Mouse (Mus musculus) embryonic facial prominence, embryonic 12.5 days (tissue): ENCODE measurements around the gene Nphs1. TPM values are rescaled to one million over a fixed set of nuclear protein-coding genes. Genes with fewer than 3 reads are reported as not detected.

Experiments
- ATAC-seq: fragments of 200-750 bp; cut with Nextera tagmentation; 2 replicates; pipeline ENCODE4 v1.8.0; 2017; ENCODE audit not compliant: insufficient number of reproducible peaks, insufficient read depth, low FRiP score, low TSS enrichment
- H3K27ac ChIP-seq: fragments of 300-500 bp; sonication (generic); 2 replicates; pipeline ENCODE4 v1.5.1; 2016; ENCODE audit warnings: mild to moderate bottlenecking
- H3K27me3 ChIP-seq: fragments of 300-500 bp; sonication (generic); 2 replicates; pipeline ENCODE4 v1.6.1; 2016; ENCODE audit warnings: mild to moderate bottlenecking, moderate library complexity
- H3K36me3 ChIP-seq: fragments of 300-500 bp; sonication (generic); 2 replicates; pipeline ENCODE4 v1.6.1; 2016; ENCODE audit warnings: mild to moderate bottlenecking
- H3K4me1 ChIP-seq: fragments of 300-500 bp; sonication (generic); 2 replicates; pipeline ENCODE4 v1.6.1; 2016
- H3K4me2 ChIP-seq: fragments of 300-500 bp; sonication (generic); replicated peaks from 2 replicates; pipeline ENCODE4 v1.6.1; 2016; ENCODE audit warnings: mild to moderate bottlenecking, moderate library complexity
- H3K4me3 ChIP-seq: fragments of 300-500 bp; sonication (generic); 2 replicates; pipeline ENCODE4 v1.5.1; 2016; ENCODE audit warnings: mild to moderate bottlenecking
- H3K9ac ChIP-seq: fragments of 300-500 bp; sonication (generic); 2 replicates; pipeline ENCODE4 v1.6.1; 2016; ENCODE audit warnings: mild to moderate bottlenecking, moderate library complexity
- H3K9me3 ChIP-seq: fragments of 300-500 bp; sonication (generic); 2 replicates; pipeline ENCODE4 v1.6.1; 2016; ENCODE audit warnings: mild to moderate bottlenecking, moderate library complexity
- WGBS: fragments of 180-500 bp; shearing (Covaris S2); methylation state at CpG from one replicate; pipeline ENCODE4 v1.1.7; 2016; 5-methylcytosine and 5-hydroxymethylcytosine counted together
- polyA plus RNA-seq: library from polyadenylated mRNA; unstranded; fragments of >200 nt; fragmentation: Nextera tagmentation; extraction: Ambion mirVana; gene quantifications from 2 replicates; pipeline ENCODE4 v1.2.1, GENCODE M21; 2016

The Nphs1 gene
- polyA plus RNA-seq, 1 experiment from 2014 or later, result 0.29 TPM

DNA sequence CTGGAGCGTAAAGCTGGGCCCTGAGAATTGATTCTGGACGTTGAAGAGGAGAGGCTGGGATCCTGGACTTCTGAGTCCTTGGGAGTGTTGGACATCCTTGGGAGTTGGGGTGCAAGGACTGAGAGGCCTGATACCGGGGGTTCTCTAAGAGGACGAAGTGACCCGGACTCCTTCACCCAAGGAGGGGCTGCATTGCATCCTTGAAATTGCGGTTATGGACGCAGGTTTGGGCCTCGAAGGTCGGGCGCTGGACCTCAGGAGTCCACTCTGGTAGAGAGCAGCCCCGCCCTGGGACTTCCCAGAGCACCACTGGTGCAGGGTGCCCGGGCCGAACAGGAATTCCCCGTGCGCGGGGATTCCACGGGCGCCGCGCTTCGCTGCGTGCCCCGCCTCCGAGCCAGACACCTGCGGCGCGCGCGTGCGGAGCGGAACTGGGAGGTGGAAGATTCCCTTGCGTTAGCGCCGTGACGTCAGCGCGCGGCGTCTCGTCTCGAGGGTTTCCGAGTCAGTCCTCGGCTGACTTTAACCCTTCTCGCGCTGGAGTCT, 36.2 kb upstream of the Nphs1 start:
- WGBS, result under 1% methylated on average over 45 of the region's 45 CpGs
- Histone ChIP-seq H3K9me3 (0 out of 2 replicates have a peak, but pooled peaks cover 3% of the 10 kb centered on the region), H3K4me1 (peaks cover 12% of the 10 kb centered on the region), H3K36me3 (peaks cover 14% of the 10 kb centered on the region), H3K9ac (peak overlapping the region; percentile 59), H3K4me3 (peak overlapping the region; percentile 58), H3K4me2 (peak overlapping the region; percentile 91), H3K27me3 (peaks cover 23% of the 10 kb centered on the region; the same call in 1 of the 2 replicates), H3K27ac (no peak overlapping the region)
- ATAC-seq, result peak; percentile 57; the same call in 1 of the 2 replicates

DNA sequence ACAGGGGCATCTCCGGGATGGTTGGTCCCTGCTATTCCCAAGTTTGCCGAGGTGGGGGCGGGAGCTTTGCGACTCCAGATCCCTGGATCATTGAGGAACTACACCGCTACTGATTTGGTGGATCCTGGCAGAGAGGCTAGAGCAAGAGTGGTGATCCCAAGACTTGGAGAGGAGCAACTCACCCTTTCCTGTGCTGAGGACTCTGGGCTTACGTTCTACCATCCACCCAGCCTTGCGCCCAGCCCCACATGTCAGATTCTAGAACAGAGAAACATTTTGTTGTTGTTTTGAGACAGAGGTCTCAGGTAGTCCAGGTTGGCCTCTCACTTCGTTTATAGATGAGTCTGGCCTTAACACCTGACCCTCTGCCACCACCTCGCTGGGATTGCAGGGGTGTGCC, 35.6 kb upstream of the Nphs1 start:
- Histone ChIP-seq H3K36me3 (peaks cover 19% of the 10 kb centered on the region), H3K4me1 (peaks cover 12% of the 10 kb centered on the region), H3K4me3 (peak overlapping the region; percentile 58), H3K27ac (no peak overlapping the region), H3K4me2 (peak overlapping the region; percentile 91), H3K27me3 (peaks cover 23% of the 10 kb centered on the region; the same call in 1 of the 2 replicates), H3K9ac (peak overlapping the region; percentile 59), H3K9me3 (0 out of 2 replicates have a peak, but pooled peaks cover 3% of the 10 kb centered on the region)
- 12% methylated on average over 9 of the region's 9 CpGs for WGBS
- ATAC-seq, result 0 out of 2 replicates have a peak, but pooled peaks have one; percentile 25

- 0 out of 2 replicates have a peak, but pooled peaks cover 3% of the 10 kb centered on the region for H3K9me3 ChIP-seq
- WGBS, result 47% methylated on average over 23 of the region's 23 CpGs
- peak overlapping the region; percentile 91 for H3K4me2 ChIP-seq
- ATAC-seq, result no peak
- H3K9ac ChIP-seq, result peak overlapping the region; percentile 59
- peak overlapping the region; percentile 58 for H3K4me3 ChIP-seq
- peaks cover 23% of the 10 kb centered on the region; the same call in 1 of the 2 replicates for H3K27me3 ChIP-seq
- H3K27ac ChIP-seq, result peak overlapping the region; percentile 50; the same call in 1 of the 2 replicates
- peaks cover 19% of the 10 kb centered on the region for H3K36me3 ChIP-seq
- peaks cover 12% of the 10 kb centered on the region for H3K4me1 ChIP-seq
These were observed 35.0 kb upstream of the Nphs1 start for GRCm38 (mm10) chr7:30423071-30423641.

DNA sequence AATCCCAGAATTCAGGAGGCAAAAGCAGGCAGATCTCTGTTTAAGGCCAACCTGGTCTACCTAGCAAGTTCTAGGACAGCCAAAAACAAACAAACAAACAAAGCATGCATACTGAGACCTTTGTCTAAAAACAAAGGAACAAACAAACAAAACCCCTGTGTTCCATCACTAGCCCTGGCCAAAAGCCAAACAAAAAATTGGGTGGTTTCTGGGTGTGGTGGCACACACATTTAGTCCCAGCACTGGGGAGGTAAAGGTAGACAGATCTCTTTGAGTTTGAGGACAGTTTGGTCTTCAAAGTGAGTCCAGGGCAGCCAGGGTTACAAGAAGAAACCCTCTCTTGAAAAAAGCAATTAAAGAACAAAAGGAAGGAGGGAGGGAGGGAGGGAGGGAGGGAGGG, 28.8 kb upstream of the Nphs1 start:
- Histone ChIP-seq H3K4me2 (no peak overlapping the region), H3K27me3 (0 out of 2 replicates have a peak, but pooled peaks cover 4% of the 10 kb centered on the region), H3K36me3 (peaks cover 19% of the 10 kb centered on the region), H3K4me3 (no peak overlapping the region), H3K9me3 (no peaks in the 10 kb centered on the region), H3K27ac (no peak overlapping the region), H3K9ac (no peak overlapping the region), H3K4me1 (no peaks in the 10 kb centered on the region)
- ATAC-seq, result no peak

- no peak overlapping the region for H3K27ac ChIP-seq
- no peaks in the 10 kb centered on the region for H3K4me1 ChIP-seq
- no peak overlapping the region for H3K9ac ChIP-seq
- H3K9me3 ChIP-seq, result no peaks in the 10 kb centered on the region
- WGBS, result 46% methylated on average over 2 of the region's 2 CpGs
- no peak overlapping the region for H3K4me2 ChIP-seq
- H3K36me3 ChIP-seq, result peaks cover 19% of the 10 kb centered on the region
- no peak overlapping the region for H3K4me3 ChIP-seq
- H3K27me3 ChIP-seq, result no peaks in the 10 kb centered on the region
- ATAC-seq, result no peak
These were observed 27.9 kb upstream of the Nphs1 start for GRCm38 (mm10) chr7:30430191-30430590.

GRCm38 (mm10) chr7:30431793-30432192, 26.3 kb upstream of the Nphs1 start:
- peaks cover 12% of the 10 kb centered on the region; the same call in 1 of the 2 replicates for H3K27me3 ChIP-seq
- H3K4me3 ChIP-seq, result no peak overlapping the region
- no peak overlapping the region for H3K9ac ChIP-seq
- peaks cover 15% of the 10 kb centered on the region for H3K36me3 ChIP-seq
- no peak overlapping the region for H3K4me2 ChIP-seq
- WGBS, result 17% methylated on average over 3 of the region's 3 CpGs
- ATAC-seq, result no peak
- no peaks in the 10 kb centered on the region for H3K4me1 ChIP-seq
- H3K27ac ChIP-seq, result no peak overlapping the region
- H3K9me3 ChIP-seq, result no peaks in the 10 kb centered on the region

GRCm38 (mm10) chr7:30434238-30434637, 23.9 kb upstream of the Nphs1 start:
- no peak for ATAC-seq
- Histone ChIP-seq H3K27me3 (peaks cover 23% of the 10 kb centered on the region), H3K27ac (no peak overlapping the region), H3K9me3 (no peaks in the 10 kb centered on the region), H3K4me3 (no peak overlapping the region), H3K9ac (no peak overlapping the region), H3K4me2 (no peak overlapping the region), H3K36me3 (peaks cover 8% of the 10 kb centered on the region; the same call in 1 of the 2 replicates), H3K4me1 (no peaks in the 10 kb centered on the region)
- 3% methylated on average over 10 of the region's 10 CpGs for WGBS

GRCm38 (mm10) chr7:30434701-30435100, 23.4 kb upstream of the Nphs1 start:
- no peaks in the 10 kb centered on the region for H3K9me3 ChIP-seq
- peaks cover 8% of the 10 kb centered on the region; the same call in 1 of the 2 replicates for H3K36me3 ChIP-seq
- 70% methylated on average over 10 of the region's 10 CpGs for WGBS
- no peaks in the 10 kb centered on the region for H3K4me1 ChIP-seq
- no peak for ATAC-seq
- peaks cover 25% of the 10 kb centered on the region for H3K27me3 ChIP-seq
- H3K4me2 ChIP-seq, result no peak overlapping the region
- no peak overlapping the region for H3K4me3 ChIP-seq
- H3K27ac ChIP-seq, result no peak overlapping the region
- H3K9ac ChIP-seq, result no peak overlapping the region

DNA sequence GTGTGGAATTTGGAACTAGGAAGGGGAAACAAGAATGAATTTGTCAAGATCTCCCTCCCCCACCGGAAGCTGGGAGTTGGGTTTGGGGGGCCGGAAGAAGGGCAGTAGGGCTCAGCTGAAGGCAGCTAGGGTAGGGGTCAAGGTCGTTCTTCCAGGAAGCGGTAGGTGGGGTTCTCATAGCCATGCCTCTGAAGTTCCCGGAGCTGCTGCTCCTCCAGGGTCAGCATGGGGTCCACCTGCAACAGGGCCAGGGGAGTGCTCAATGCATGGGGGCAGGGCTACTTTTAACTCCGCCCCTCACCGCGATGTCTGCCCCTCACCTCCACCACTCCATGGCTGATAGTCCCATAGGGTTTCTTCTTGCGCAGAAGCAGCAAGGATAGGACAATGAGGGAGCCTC, 23.0 kb upstream of the Nphs1 start:
- no peaks in the 10 kb centered on the region for H3K4me1 ChIP-seq
- H3K9me3 ChIP-seq, result no peaks in the 10 kb centered on the region
- H3K36me3 ChIP-seq, result peaks cover 8% of the 10 kb centered on the region; the same call in 1 of the 2 replicates
- 46% methylated on average over 9 of the region's 9 CpGs for WGBS
- no peak overlapping the region for H3K9ac ChIP-seq
- no peak overlapping the region for H3K4me2 ChIP-seq
- H3K27me3 ChIP-seq, result peaks cover 29% of the 10 kb centered on the region
- no peak overlapping the region for H3K4me3 ChIP-seq
- ATAC-seq, result no peak
- H3K27ac ChIP-seq, result no peak overlapping the region

GRCm38 (mm10) chr7:30436879-30437278, 21.2 kb upstream of the Nphs1 start:
- H3K9ac ChIP-seq, result no peak overlapping the region
- no peak for ATAC-seq
- H3K9me3 ChIP-seq, result no peaks in the 10 kb centered on the region
- peaks cover 32% of the 10 kb centered on the region for H3K27me3 ChIP-seq
- H3K4me3 ChIP-seq, result no peak overlapping the region
- H3K4me2 ChIP-seq, result no peak overlapping the region
- peaks cover 8% of the 10 kb centered on the region; the same call in 1 of the 2 replicates for H3K36me3 ChIP-seq
- WGBS, result 16% methylated on average over 10 of the region's 10 CpGs
- H3K4me1 ChIP-seq, result no peaks in the 10 kb centered on the region
- H3K27ac ChIP-seq, result no peak overlapping the region

- Histone ChIP-seq H3K9me3 (no peaks in the 10 kb centered on the region), H3K27ac (no peak overlapping the region), H3K4me1 (peaks cover 8% of the 10 kb centered on the region; the same call in 1 of the 2 replicates), H3K36me3 (peaks cover 20% of the 10 kb centered on the region; the same call in 1 of the 2 replicates), H3K4me2 (no peak overlapping the region), H3K9ac (no peak overlapping the region), H3K27me3 (peaks cover 58% of the 10 kb centered on the region), H3K4me3 (no peak overlapping the region)
- ATAC-seq, result no peak
- 70% methylated on average over 13 of the region's 13 CpGs for WGBS
These were observed 18.4 kb upstream of the Nphs1 start for GRCm38 (mm10) chr7:30439734-30440133.

DNA sequence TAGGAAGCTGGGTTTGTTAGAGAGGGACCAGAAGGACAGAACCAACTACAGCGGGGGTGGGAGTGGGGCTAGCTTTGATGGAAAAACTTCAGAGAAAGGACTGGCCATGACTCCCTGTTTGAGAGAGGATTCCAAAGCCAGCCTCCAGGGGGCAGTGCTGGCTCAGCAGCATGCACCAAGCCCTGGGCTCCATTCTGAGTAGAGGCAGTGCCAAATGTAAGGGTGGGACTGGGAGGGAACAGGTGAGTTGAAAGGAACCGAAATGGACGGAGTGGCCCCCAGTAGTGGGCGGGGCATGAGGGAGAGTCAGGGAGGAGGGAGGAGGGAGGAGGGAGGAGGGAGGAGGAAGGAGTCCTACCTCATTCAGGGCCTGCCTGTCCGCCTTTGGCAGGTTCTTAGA, 17.4 kb upstream of the Nphs1 start:
- Histone ChIP-seq H3K9me3 (no peaks in the 10 kb centered on the region), H3K4me2 (no peak overlapping the region), H3K9ac (no peak overlapping the region), H3K4me3 (no peak overlapping the region), H3K4me1 (peaks cover 8% of the 10 kb centered on the region; the same call in 1 of the 2 replicates), H3K36me3 (peaks cover 15% of the 10 kb centered on the region; the same call in 1 of the 2 replicates), H3K27me3 (peaks cover 56% of the 10 kb centered on the region), H3K27ac (no peak overlapping the region)
- 49% methylated on average over 2 of the region's 5 CpGs for WGBS
- ATAC-seq, result no peak
